Mouse (Mus musculus) lung, postnatal 0 days (tissue): ENCODE measurements around the gene Arhgdig.

Source experiments
- CTCF ChIP-seq: IDR thresholded peaks from 2 replicates; pipeline ENCODE4 v1.5.1; 2016; ENCODE audit warnings: antibody characterized with exemption, mild to moderate bottlenecking
- EP300 ChIP-seq: IDR thresholded peaks from 2 replicates; pipeline ENCODE4 v1.6.1; 2016; ENCODE audit warnings: antibody characterized with exemption, mild to moderate bottlenecking, control low read depth

DNA sequence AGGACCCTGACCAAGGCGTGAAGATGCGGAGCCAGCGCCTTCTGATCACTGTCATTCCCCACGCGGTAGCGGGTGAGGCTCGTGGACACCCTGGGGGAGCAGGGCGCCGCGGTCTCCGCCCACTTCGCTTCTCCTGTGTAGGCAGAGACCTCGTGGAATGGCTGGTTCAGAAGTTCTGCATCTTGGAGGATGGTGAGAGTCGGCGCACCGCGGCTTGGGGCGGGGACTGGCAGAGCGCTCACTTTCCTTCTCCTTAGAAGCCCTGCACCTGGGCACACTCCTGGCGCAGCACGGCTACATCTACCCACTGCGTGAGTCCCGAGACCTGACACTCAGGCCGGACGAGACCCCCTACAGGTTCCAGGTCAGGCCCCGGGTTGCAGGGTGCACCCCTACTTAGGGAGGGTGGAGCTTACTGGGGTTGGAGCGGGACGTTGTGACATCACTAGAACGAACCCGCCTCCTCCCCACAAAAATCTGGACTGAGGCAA lies 4.2 kb downstream of the Arhgdig start:
- TF ChIP-seq CTCF (no peak), EP300 (no peak)
